Mouse (Mus musculus): ENCODE measurements around the gene Mks1.

DNA sequence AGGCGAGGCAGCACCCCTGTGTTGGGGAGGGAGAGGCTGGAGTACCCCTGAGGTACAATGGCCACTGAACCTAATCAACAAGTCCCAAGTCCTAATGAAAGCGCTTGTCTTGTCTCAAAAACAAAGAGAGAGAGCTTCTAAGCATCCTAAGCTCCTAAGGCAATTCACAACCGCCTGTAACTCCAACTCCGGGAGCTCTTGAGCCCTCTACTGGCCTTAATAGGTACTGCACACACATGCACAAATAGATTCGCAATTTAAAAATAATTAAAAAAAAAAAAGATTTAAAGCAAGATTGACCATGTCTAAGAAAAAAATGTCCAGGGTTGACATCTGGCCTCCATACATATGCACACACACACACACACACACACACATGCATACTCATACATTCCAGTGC, 30.5 kb downstream of the Mks1 start:
- peak; percentile 5; the same call in 1 of the 2 replicates for TF ChIP-seq CTCF (IDR thresholded peaks at IDR 0.05; ENCODE audit: extremely low read depth, insufficient read depth, insufficient read length, insufficient replicate concordance)
- no peak for TF ChIP-seq POLR2A (IDR thresholded peaks at IDR 0.05; ENCODE audit: low read depth, low read length)
